Mouse (Mus musculus) heart, postnatal 0 days (tissue): ENCODE results near the gene Usp7.

ENCODE experiments used
- CTCF ChIP-seq: IDR thresholded peaks from 2 replicates; pipeline ENCODE4 v1.5.1; 2016; ENCODE audit warnings: antibody characterized with exemption, control low read depth, low read depth
- EP300 ChIP-seq: IDR thresholded peaks from 2 replicates; pipeline ENCODE4 v1.6.1; 2016; ENCODE audit warnings: antibody characterized with exemption, low read depth

GRCm38 (mm10) chr16:8837595-8837994 lies 45.5 kb upstream of the Usp7 start:
- TF ChIP-seq CTCF (no peak), EP300 (no peak)
